Mouse (Mus musculus) spleen, adult 2 months (tissue): Measurements from ENCODE around the gene Lancl1. TPM values are rescaled to one million over a fixed set of nuclear protein-coding genes. Genes with fewer than 3 reads are reported as not detected.

Source experiments
- DNase-seq, 2 experiments: peaks; one replicate each; pipeline versions ENCODE4 v3.0.0 to v3.0.0-alpha.2; 2012 to 2021; ENCODE audit warnings: low spot score in 2 of 2, low read depth in 1 of 2
- H3K27ac ChIP-seq: fragments of 200-500 bp; 2 replicates; pipeline ENCODE4 v1.5.1; 2012; ENCODE audit warnings: low read length, inconsistent platforms; ENCODE audit not compliant: insufficient read depth
- H3K27me3 ChIP-seq: fragments of 200-500 bp; 2 replicates; pipeline ENCODE4 v1.6.1; 2012; ENCODE audit warnings: mild to moderate bottlenecking, moderate library complexity, low read length, inconsistent platforms; ENCODE audit not compliant: control insufficient read depth, insufficient read depth
- H3K36me3 ChIP-seq: fragments of 200-500 bp; 2 replicates; pipeline ENCODE4 v1.6.1; 2012; ENCODE audit warnings: mild to moderate bottlenecking, low read length, inconsistent platforms; ENCODE audit not compliant: control insufficient read depth, insufficient read depth
- H3K4me1 ChIP-seq: fragments of 200-500 bp; 2 replicates; pipeline ENCODE4 v1.6.1; 2011; ENCODE audit warnings: inconsistent platforms; ENCODE audit not compliant: control insufficient read depth, insufficient read depth, insufficient read length
- H3K4me3 ChIP-seq: fragments of 200-500 bp; 2 replicates; pipeline ENCODE4 v1.5.1; 2011; ENCODE audit warnings: mild to moderate bottlenecking, inconsistent platforms; ENCODE audit not compliant: insufficient read depth, insufficient read length; ENCODE audit errors: extremely low read depth
- CTCF ChIP-seq: fragments of 200-500 bp; IDR thresholded peaks from 2 replicates; pipeline ENCODE4 v1.5.1; 2011; ENCODE audit warnings: mild to moderate bottlenecking, inconsistent platforms; ENCODE audit not compliant: insufficient read depth, insufficient read length, insufficient replicate concordance; ENCODE audit errors: extremely low read depth
- POLR2A ChIP-seq: fragments of 200-500 bp; IDR thresholded peaks from 2 replicates; pipeline ENCODE4 v1.6.1; 2011; ENCODE audit warnings: low read depth, low read length, inconsistent platforms
- WGBS: fragments of 180-500 bp; shearing (Covaris S2); methylation state at CpG from one replicate; pipeline ENCODE4 v1.1.7; 2018; 5-methylcytosine and 5-hydroxymethylcytosine counted together
- polyA plus RNA-seq: library from polyadenylated mRNA; depleted of rRNA; stranded (reverse); fragments of >200 nt; gene quantifications from 2 replicates; pipeline ENCODE4 v1.2.3, GENCODE M21; 2012

Lancl1 gene
- polyA plus RNA-seq, 1 experiment = 46.9 TPM

GRCm38 (mm10) chr1:67037198-67037597, 1.5 kb downstream of the Lancl1 start:
- no peak for DNase-seq
- no peak overlapping the region for H3K4me3 ChIP-seq
- no peak for TF ChIP-seq POLR2A
- no peak for TF ChIP-seq CTCF
- no peaks in the 10 kb centered on the region for H3K27me3 ChIP-seq
- H3K36me3 ChIP-seq = peaks cover 3% of the 10 kb centered on the region
- no peaks in the 10 kb centered on the region; the same call in 1 of the 2 replicates for H3K4me1 ChIP-seq
- H3K27ac ChIP-seq = no peak overlapping the region

GRCm38 (mm10) chr1:67033278-67033677, 5.4 kb downstream of the Lancl1 start:
- WGBS = 85% methylated on average over 7 of the region's 7 CpGs
- Histone ChIP-seq H3K4me1 (no peaks in the 10 kb centered on the region; the same call in 1 of the 2 replicates), H3K27me3 (no peaks in the 10 kb centered on the region), H3K4me3 (no peak overlapping the region), H3K36me3 (peaks cover 5% of the 10 kb centered on the region), H3K27ac (no peak overlapping the region)
- DNase-seq = no peak
- no peak for TF ChIP-seq POLR2A
- no peak for TF ChIP-seq CTCF

- no peak overlapping the region for H3K4me3 ChIP-seq
- 80% methylated on average over 6 of the region's 6 CpGs for WGBS
Observed at GRCm38 (mm10) chr1:67026927-67027511, 11.7 kb downstream of the Lancl1 start.

GRCm38 (mm10) chr1:67026142-67026541, 12.5 kb downstream of the Lancl1 start:
- TF ChIP-seq POLR2A = no peak
- TF ChIP-seq CTCF = no peak

More at GRCm38 (mm10) chr1:67026927-67027511, 11.7 kb downstream of the Lancl1 start:
- no peak for TF ChIP-seq CTCF
- no peak for TF ChIP-seq POLR2A
- DNase-seq = no peak
- H3K36me3 ChIP-seq = peaks cover 5% of the 10 kb centered on the region; the same call in 1 of the 2 replicates
- no peaks in the 10 kb centered on the region for H3K4me1 ChIP-seq
- H3K27me3 ChIP-seq = no peaks in the 10 kb centered on the region
- H3K27ac ChIP-seq = no peak overlapping the region

GRCm38 (mm10) chr1:67022767-67023166, 15.9 kb downstream of the Lancl1 start:
- no peak for DNase-seq
- Histone ChIP-seq H3K4me1 (no peaks in the 10 kb centered on the region), H3K27ac (no peak overlapping the region), H3K27me3 (no peaks in the 10 kb centered on the region), H3K4me3 (no peak overlapping the region), H3K36me3 (peaks cover 3% of the 10 kb centered on the region; the same call in 1 of the 2 replicates)
- WGBS = 96% methylated on average over 2 of the region's 2 CpGs
- TF ChIP-seq POLR2A (no peak), CTCF (no peak)

More at GRCm38 (mm10) chr1:67026142-67026541, 12.5 kb downstream of the Lancl1 start:
- Histone ChIP-seq H3K36me3 (peaks cover 5% of the 10 kb centered on the region; the same call in 1 of the 2 replicates), H3K4me3 (no peak overlapping the region), H3K27ac (no peak overlapping the region), H3K27me3 (no peaks in the 10 kb centered on the region), H3K4me1 (no peaks in the 10 kb centered on the region)
- 94% methylated on average over 2 of the region's 2 CpGs for WGBS
- DNase-seq = no peak

GRCm38 (mm10) chr1:67022051-67022450, 16.6 kb downstream of the Lancl1 start:
- WGBS = 92% methylated on average over 10 of the region's 10 CpGs
- H3K36me3 ChIP-seq = peaks cover 2% of the 10 kb centered on the region; the same call in 1 of the 2 replicates
- no peak for DNase-seq
- no peak overlapping the region for H3K27ac ChIP-seq
- no peaks in the 10 kb centered on the region for H3K27me3 ChIP-seq
- H3K4me3 ChIP-seq = no peak overlapping the region
- TF ChIP-seq POLR2A = no peak
- H3K4me1 ChIP-seq = no peaks in the 10 kb centered on the region

GRCm38 (mm10) chr1:67020637-67021161, 18.0 kb downstream of the Lancl1 start:
- WGBS = 93% methylated on average over 13 of the region's 13 CpGs

More at GRCm38 (mm10) chr1:67020637-67021161, 18.0 kb downstream of the Lancl1 start:
- no peak overlapping the region for H3K4me3 ChIP-seq
- TF ChIP-seq POLR2A = no peak
- no peak for TF ChIP-seq CTCF
- no peaks in the 10 kb centered on the region for H3K4me1 ChIP-seq
- H3K27ac ChIP-seq = no peak overlapping the region
- no peaks in the 10 kb centered on the region for H3K27me3 ChIP-seq
- H3K36me3 ChIP-seq = peaks cover 3% of the 10 kb centered on the region; the same call in 1 of the 2 replicates
- DNase-seq = no peak
